Mouse (Mus musculus) CH12.LX (cell line): ENCODE measurements around the gene Iqch.

Experiments used
- CHD1 ChIP-seq: IDR thresholded peaks from 2 replicates; pipeline ENCODE4 v1.6.1; 2012; ENCODE audit warnings: low read depth, low read length, improper control_type of control experiment, inconsistent platforms
- CTCF ChIP-seq, 2 experiments: IDR thresholded peaks in 1 of 2; conservative IDR thresholded peaks in 1 of 2; 2 replicates each; pipeline ENCODE4 v1.5.1; 2011 to 2012; ENCODE audit warnings: low read depth in 2 of 2, low read length in 2 of 2, improper control_type of control experiment in 1 of 2, inconsistent platforms in 1 of 2, mild to moderate bottlenecking in 1 of 2, moderate library complexity in 1 of 2
- E2F4 ChIP-seq: IDR thresholded peaks from 2 replicates; pipeline ENCODE4 v1.6.1; 2011; ENCODE audit warnings: low read depth, low read length, improper control_type of control experiment; ENCODE audit not compliant: insufficient replicate concordance
- EP300 ChIP-seq: IDR thresholded peaks from 2 replicates; pipeline ENCODE4 v1.6.1; 2011; ENCODE audit warnings: low read length, improper control_type of control experiment
- HCFC1 ChIP-seq: IDR thresholded peaks from 2 replicates; pipeline ENCODE4 v1.6.1; 2012; ENCODE audit warnings: low read depth, mild to moderate bottlenecking, inconsistent platforms, low read length, improper control_type of control experiment
- MAX ChIP-seq: IDR thresholded peaks from 2 replicates; pipeline ENCODE4 v1.6.1; 2011; ENCODE audit warnings: low read length, improper control_type of control experiment
- NELFE ChIP-seq: IDR thresholded peaks from 2 replicates; pipeline ENCODE4 v1.6.1; 2011; ENCODE audit warnings: low read depth, low read length, improper control_type of control experiment
- POLR2A ChIP-seq: IDR thresholded peaks from 2 replicates; pipeline ENCODE4 v1.6.1; 2011; ENCODE audit warnings: low read depth, mild to moderate bottlenecking, improper control_type of control experiment, low read length
- POLR2AphosphoS2 ChIP-seq: IDR thresholded peaks from 2 replicates; pipeline ENCODE4 v1.6.1; 2011; ENCODE audit warnings: low read depth, low read length, improper control_type of control experiment
- RCOR1 ChIP-seq: conservative IDR thresholded peaks from 2 replicates; pipeline ENCODE4 v1.6.1; 2012; ENCODE audit warnings: low read depth, mild to moderate bottlenecking, inconsistent platforms, low read length, improper control_type of control experiment
- TBP ChIP-seq: conservative IDR thresholded peaks from 2 replicates; pipeline ENCODE4 v1.6.1; 2011; ENCODE audit warnings: low read depth, low read length, improper control_type of control experiment
- USF1 ChIP-seq: IDR thresholded peaks from 2 replicates; pipeline ENCODE4 v1.6.1; 2014; ENCODE audit warnings: low read depth, mild to moderate bottlenecking, inconsistent platforms, low read length, improper control_type of control experiment

- no peak for TF ChIP-seq TBP
- no peak for TF ChIP-seq MAX
- TF ChIP-seq E2F4 = no peak
- TF ChIP-seq POLR2AphosphoS2 = no peak
- TF ChIP-seq CTCF (conservative IDR thresholded peaks at IDR 0.05 in 1 of 2, IDR thresholded peaks at IDR 0.05 in 1 of 2; ENCODE audit: low read depth in 2 of 2, low read length in 2 of 2) = no peak
- TF ChIP-seq EP300 = no peak
- TF ChIP-seq CHD1 = no peak
- TF ChIP-seq HCFC1 = no peak
- no peak for TF ChIP-seq USF1
- TF ChIP-seq POLR2A = no peak
- no peak for TF ChIP-seq NELFE
- TF ChIP-seq RCOR1 = no peak
Observed at GRCm38 (mm10) chr9:63590592-63590991, 11.7 kb downstream of the Iqch start.
